ENCODE assay signal across 7 mouse cellular contexts in genomic region chr7:37769004-37769403, GRCm38 (mm10). TPM values are rescaled to one million over a fixed set of nuclear protein-coding genes. Genes with fewer than 3 reads are reported as not detected.
DNase-seq lines count a peak whose midpoint lies in the region; ATAC-seq and TF ChIP-seq lines count a peak whose summit lies in the region.

No protein-coding gene starts in this region.

- ATAC-seq in forebrain, postnatal 0 days, result no peak
- ATAC-seq in limb, embryonic 13.5 days (ENCODE audit: low FRiP score, low read depth), result no peak
- ATAC-seq in stomach, embryonic 16.5 days (ENCODE audit: insufficient read depth, low FRiP score), result no peak

- H3K27ac ChIP-seq in left cerebral cortex, adult 2 months, result peak overlapping the region; percentile 54; the same call in 1 of the 2 replicates
- no peak overlapping the region for H3K27ac ChIP-seq in forebrain, postnatal 0 days (ENCODE audit: low read depth, low read length)
- no peak overlapping the region for H3K27ac ChIP-seq in limb, embryonic 13.5 days
- H3K27ac ChIP-seq in stomach, embryonic 16.5 days (ENCODE audit: low read length), result 0 out of 2 replicates have a peak overlapping the region, but pooled peaks have one; percentile 51

- TF ChIP-seq CTCF in left cerebral cortex, adult 2 months (IDR thresholded peaks at IDR 0.05), result no peak
- TF ChIP-seq CTCF in forebrain, postnatal 0 days (IDR thresholded peaks at IDR 0.05; ENCODE audit: low read depth), result no peak

- 0 out of 2 replicates have a peak, but pooled peaks cover 10% of the 10 kb centered on the region for H3K4me1 ChIP-seq in forebrain, postnatal 0 days (ENCODE audit: insufficient read depth)
- peaks cover 29% of the 10 kb centered on the region for H3K4me1 ChIP-seq in limb, embryonic 13.5 days
- H3K4me1 ChIP-seq in stomach, embryonic 16.5 days (ENCODE audit: control insufficient read depth, insufficient read depth, low read length), result peaks cover 16% of the 10 kb centered on the region; the same call in 1 of the 2 replicates

- H3K36me3 ChIP-seq in forebrain, postnatal 0 days (ENCODE audit: insufficient read depth), result no peaks in the 10 kb centered on the region
- H3K36me3 ChIP-seq in limb, embryonic 13.5 days, result no peaks in the 10 kb centered on the region
- H3K36me3 ChIP-seq in stomach, embryonic 16.5 days (ENCODE audit: control insufficient read depth, insufficient read depth, low read length), result no peaks in the 10 kb centered on the region

- intact Hi-C loops in left cerebral cortex, adult 2 months (cut with DNase I), result no loop called here

- under 1% methylated on average over 28 of the region's 28 CpGs for WGBS in forebrain, postnatal 0 days
- under 1% methylated on average over 28 of the region's 28 CpGs for WGBS in limb, embryonic 13.5 days
- WGBS in stomach, embryonic 16.5 days, result 1% methylated on average over 28 of the region's 28 CpGs

- peak overlapping the region; percentile 56 for H3K4me3 ChIP-seq in left cerebral cortex, adult 2 months
- H3K4me3 ChIP-seq in forebrain, postnatal 0 days (ENCODE audit: low read depth, low read length), result peak overlapping the region; percentile 58
- H3K4me3 ChIP-seq in limb, embryonic 13.5 days, result peak overlapping the region; percentile 59
- peak overlapping the region; percentile 61 for H3K4me3 ChIP-seq in stomach, embryonic 16.5 days (replicated peaks; ENCODE audit: low read length)

- H3K27me3 ChIP-seq in forebrain, postnatal 0 days (ENCODE audit: insufficient read depth, low read length), result no peaks in the 10 kb centered on the region
- H3K27me3 ChIP-seq in limb, embryonic 13.5 days, result peaks cover 82% of the 10 kb centered on the region
- peaks cover 61% of the 10 kb centered on the region for H3K27me3 ChIP-seq in stomach, embryonic 16.5 days (ENCODE audit: control insufficient read depth, insufficient read depth, low read length)

- peak; percentile 23 to 26 for DNase-seq in left cerebral cortex, adult 2 months (ENCODE audit: extremely low spot score in 1 of 2, low spot score in 2 of 2)
- DNase-seq in left cerebral cortex, adult 9 months (ENCODE audit: low spot score in 2 of 2), result no peak
- DNase-seq in cerebellum, postnatal 25 days, result peak; percentile 43 to 60
- peak; percentile 50 for DNase-seq in forebrain, postnatal 0 days
- DNase-seq in lung, postnatal 25 days (ENCODE audit: low spot score), result no peak

- H3K9me3 ChIP-seq in forebrain, postnatal 0 days (ENCODE audit: low read length), result no peaks in the 10 kb centered on the region
- H3K9me3 ChIP-seq in limb, embryonic 13.5 days, result no peaks in the 10 kb centered on the region
- no peaks in the 10 kb centered on the region for H3K9me3 ChIP-seq in stomach, embryonic 16.5 days (replicated peaks; ENCODE audit: control insufficient read depth, low read length)

- peak overlapping the region; percentile 99 for H3K4me2 ChIP-seq in forebrain, postnatal 0 days (ENCODE audit: low read depth)
- H3K4me2 ChIP-seq in limb, embryonic 13.5 days (replicated peaks), result peak overlapping the region; percentile 97
- peak overlapping the region; percentile 96 for H3K4me2 ChIP-seq in stomach, embryonic 16.5 days (ENCODE audit: low read depth, low read length)

- H3K9ac ChIP-seq in forebrain, postnatal 0 days, result peak overlapping the region; percentile 56
- peak overlapping the region; percentile 67 for H3K9ac ChIP-seq in limb, embryonic 13.5 days
- H3K9ac ChIP-seq in stomach, embryonic 16.5 days (ENCODE audit: low read length), result peak overlapping the region; percentile 74

RNA-seq across cellular contexts. Expression of gene Zfp536, which starts 4.4 kb away (rescaled TPM):
- total RNA-seq in left cerebral cortex, adult 2 months (2021), result 10 to 100 TPM; 35.1 to 43.5 TPM
- 24.3 and 34.9 TPM in 2 replicates for total RNA-seq in forebrain, postnatal 0 days (2014; rRNA removed)
- 8.1 and 17.0 TPM in 2 replicates for polyA plus RNA-seq in forebrain, postnatal 0 days (2015; fragmentation: Nextera tagmentation; extraction: Ambion mirVana)
- 5.7 and 6.6 TPM in 2 replicates for polyA plus RNA-seq in limb, embryonic 13.5 days (2015; fragmentation: Nextera tagmentation; extraction: Ambion mirVana)
- polyA plus RNA-seq in stomach, embryonic 16.5 days (2015; fragmentation: Nextera tagmentation; extraction: Ambion mirVana), result 14.9 and 17.2 TPM in 2 replicates

Comparison
In these comparisons a context has a peak if more than half of its experiments do, and no peak if none do; other contexts are left out.
1. DNase-seq: peak in left cerebral cortex, adult 2 months (2 of 2), cerebellum, postnatal 25 days (2 of 2) and forebrain, postnatal 0 days (single experiment); none in left cerebral cortex, adult 9 months (0 of 2) and lung, postnatal 25 days (single experiment).
2. H3K27ac ChIP-seq: peak in left cerebral cortex, adult 2 months (single experiment) and stomach, embryonic 16.5 days (single experiment); none in forebrain, postnatal 0 days (single experiment) and limb, embryonic 13.5 days (single experiment).
3. Peak in every context shown above with its lines, with median percentiles within 50 percentile points of each other: H3K4me3 ChIP-seq, H3K4me2 ChIP-seq and H3K9ac ChIP-seq.